Mouse (Mus musculus) liver, adult 2 months (tissue): Measurements from ENCODE around the gene Adgrg7. TPM values are rescaled to one million over a fixed set of nuclear protein-coding genes. Genes with fewer than 3 reads are reported as not detected.
A peak's percentile ranks its signal among the peaks of the same experiment; 100 is the strongest.

Experiments used
- DNase-seq: peaks from one replicate; pipeline ENCODE4 v3.0.0-alpha.2; 2011; ENCODE audit warnings: low read depth, low spot score; ENCODE audit errors: extremely low read depth
- H3K27ac ChIP-seq: fragments of 200-500 bp; replicated peaks from 2 replicates; pipeline ENCODE4 v1.5.1; 2012; ENCODE audit warnings: low read depth, mild to moderate bottlenecking, control low read depth, inconsistent platforms, low read length; ENCODE audit not compliant: insufficient read depth
- H3K27me3 ChIP-seq: fragments of 200-500 bp; 2 replicates; pipeline ENCODE4 v1.6.1; 2012; ENCODE audit warnings: mild to moderate bottlenecking, moderate library complexity, low read length, inconsistent platforms; ENCODE audit not compliant: control insufficient read depth, insufficient read depth
- H3K36me3 ChIP-seq: fragments of 200-500 bp; 2 replicates; pipeline ENCODE4 v1.6.1; 2012; ENCODE audit warnings: low read length, inconsistent platforms; ENCODE audit not compliant: control insufficient read depth, insufficient read depth
- H3K4me1 ChIP-seq: fragments of 200-500 bp; 2 replicates; pipeline ENCODE4 v1.6.1; 2011; ENCODE audit warnings: low read length; ENCODE audit not compliant: control insufficient read depth, insufficient read depth
- H3K4me3 ChIP-seq: fragments of 200-500 bp; 2 replicates; pipeline ENCODE4 v1.5.1; 2011; ENCODE audit warnings: low read depth, mild to moderate bottlenecking, control low read depth, low read length, moderate library complexity; ENCODE audit not compliant: insufficient read depth
- H3K79me2 ChIP-seq: fragments of 200-500 bp; 2 replicates; pipeline ENCODE4 v1.6.1; 2012; ENCODE audit warnings: inconsistent platforms, mild to moderate bottlenecking, low read length, moderate library complexity; ENCODE audit not compliant: control insufficient read depth, insufficient read depth
- H3K9ac ChIP-seq: fragments of 200-500 bp; 2 replicates; pipeline ENCODE4 v1.6.1; 2012; ENCODE audit warnings: low read depth, mild to moderate bottlenecking, control low read depth, inconsistent platforms, low read length
- CTCF ChIP-seq: fragments of 200-500 bp; IDR thresholded peaks from 2 replicates; pipeline ENCODE4 v1.5.1; 2011; ENCODE audit warnings: low read depth, low read length, control low read depth
- POLR2A ChIP-seq: fragments of 200-500 bp; IDR thresholded peaks from 2 replicates; pipeline ENCODE4 v1.6.1; 2011; ENCODE audit warnings: low read length, control low read depth; ENCODE audit not compliant: insufficient read depth; ENCODE audit errors: extremely low read depth
- WGBS: fragments of 180-500 bp; shearing (Covaris S2); methylation state at CpG from one replicate; pipeline ENCODE4 v1.1.7; 2018; 5-methylcytosine and 5-hydroxymethylcytosine counted together
- polyA plus RNA-seq: library from polyadenylated mRNA; depleted of rRNA; stranded (reverse); fragments of >200 nt; gene quantifications from 2 replicates; pipeline ENCODE4 v1.2.3, GENCODE M21; 2012; rRNA removed
- total RNA-seq: library from RNA; depleted of rRNA; stranded (reverse); fragments of >200 nt; gene quantifications from 2 replicates; pipeline ENCODE4 v1.2.3, GENCODE M21; 2014; rRNA removed

Adgrg7 gene
- total RNA-seq, result 0.74 TPM in 1 of 2 replicates, not detected in the other
- polyA plus RNA-seq, result not detected in 2 replicates

GRCm38 (mm10) chr16:56795481-56796139 lies at the start of gene Adgrg7:
Gene Adgrg7, minus strand, starts transcription at chr16:56795855.
- TF ChIP-seq POLR2A (no peak), CTCF (no peak)
- Histone ChIP-seq H3K27ac (no peak within 1 kb of the TSS), H3K27me3 (no peaks in the 10 kb centered on the region), H3K79me2 (no peaks in the 10 kb centered on the region), H3K9ac (no peak within 1 kb of the TSS), H3K4me3 (no peak within 1 kb of the TSS), H3K4me1 (no peaks in the 10 kb centered on the region), H3K36me3 (no peaks in the 10 kb centered on the region)
- DNase-seq, result no peak
- 69% methylated on average over 8 of the region's 8 CpGs for WGBS

GRCm38 (mm10) chr16:56842988-56843387 lies 47.3 kb upstream of the Adgrg7 start:
- no peak for DNase-seq
- Histone ChIP-seq H3K27ac (no peak overlapping the region), H3K9ac (no peak overlapping the region), H3K4me3 (no peak overlapping the region), H3K36me3 (no peaks in the 10 kb centered on the region), H3K4me1 (no peaks in the 10 kb centered on the region), H3K27me3 (no peaks in the 10 kb centered on the region), H3K79me2 (no peaks in the 10 kb centered on the region)
- WGBS, result 93% methylated on average over 5 of the region's 5 CpGs
- TF ChIP-seq POLR2A, result no peak
- no peak for TF ChIP-seq CTCF

GRCm38 (mm10) chr16:56833312-56833711 lies 37.7 kb upstream of the Adgrg7 start:
- TF ChIP-seq POLR2A (no peak), CTCF (no peak)
- Histone ChIP-seq H3K36me3 (no peaks in the 10 kb centered on the region), H3K27ac (no peak overlapping the region), H3K27me3 (no peaks in the 10 kb centered on the region), H3K9ac (no peak overlapping the region), H3K4me1 (peaks cover 2% of the 10 kb centered on the region; the same call in 1 of the 2 replicates), H3K4me3 (no peak overlapping the region), H3K79me2 (no peaks in the 10 kb centered on the region)
- 30% methylated on average over 1 of the region's 1 CpGs for WGBS
- peak; percentile 12 for DNase-seq

GRCm38 (mm10) chr16:56831986-56832385 lies 36.3 kb upstream of the Adgrg7 start:
- TF ChIP-seq POLR2A, result no peak
- no peak for TF ChIP-seq CTCF

GRCm38 (mm10) chr16:56801370-56802109 lies 5.9 kb upstream of the Adgrg7 start:
- Histone ChIP-seq H3K27ac (no peak overlapping the region), H3K27me3 (no peaks in the 10 kb centered on the region), H3K79me2 (no peaks in the 10 kb centered on the region), H3K9ac (no peak overlapping the region), H3K4me3 (no peak overlapping the region), H3K4me1 (no peaks in the 10 kb centered on the region), H3K36me3 (no peaks in the 10 kb centered on the region)
- WGBS, result 70% methylated on average over 6 of the region's 6 CpGs
- no peak for TF ChIP-seq POLR2A
- TF ChIP-seq CTCF, result no peak
- no peak for DNase-seq

More at GRCm38 (mm10) chr16:56831986-56832385, 36.3 kb upstream of the Adgrg7 start:
- Histone ChIP-seq H3K4me3 (no peak overlapping the region), H3K9ac (no peak overlapping the region), H3K27ac (no peak overlapping the region), H3K27me3 (no peaks in the 10 kb centered on the region), H3K79me2 (no peaks in the 10 kb centered on the region), H3K36me3 (no peaks in the 10 kb centered on the region), H3K4me1 (peaks cover 2% of the 10 kb centered on the region; the same call in 1 of the 2 replicates)
- no peak for DNase-seq
- 78% methylated on average over 2 of the region's 2 CpGs for WGBS
